Mouse (Mus musculus) embryonic facial prominence, embryonic 10.5 days (tissue): ENCODE data around the gene Pold1. TPM values are rescaled to one million over a fixed set of nuclear protein-coding genes. Genes with fewer than 3 reads are reported as not detected.

Experiments
- DNase-seq: peaks from one replicate; pipeline ENCODE4 v3.0.0-alpha.2; 2017; ENCODE audit warnings: low spot score
- H3K27ac ChIP-seq: fragments of 300-500 bp; sonication (generic); replicated peaks from 2 replicates; pipeline ENCODE4 v1.5.1; 2016; ENCODE audit warnings: mild to moderate bottlenecking
- H3K27me3 ChIP-seq: fragments of 300-500 bp; sonication (generic); replicated peaks from 2 replicates; pipeline ENCODE4 v1.6.1; 2016; ENCODE audit warnings: low read depth, mild to moderate bottlenecking; ENCODE audit not compliant: poor library complexity, severe bottlenecking
- H3K36me3 ChIP-seq: fragments of 300-500 bp; sonication (generic); replicated peaks from 2 replicates; pipeline ENCODE4 v1.6.1; 2016; ENCODE audit warnings: mild to moderate bottlenecking, moderate library complexity
- H3K4me1 ChIP-seq: fragments of 300-500 bp; sonication (generic); 2 replicates; pipeline ENCODE4 v1.6.1; 2016
- H3K4me3 ChIP-seq: fragments of 300-500 bp; sonication (generic); 2 replicates; pipeline ENCODE4 v1.5.1; 2016; ENCODE audit warnings: mild to moderate bottlenecking, moderate library complexity
- H3K9me3 ChIP-seq: fragments of 300-500 bp; sonication (generic); 2 replicates; pipeline ENCODE4 v1.6.1; 2016; ENCODE audit warnings: mild to moderate bottlenecking
- WGBS: fragments of 180-500 bp; shearing (Covaris S2); methylation state at CpG from one replicate; pipeline ENCODE4 v1.1.7; 2016; 5-methylcytosine and 5-hydroxymethylcytosine counted together
- polyA plus RNA-seq: library from polyadenylated mRNA; unstranded; fragments of >200 nt; fragmentation: Nextera tagmentation; extraction: Ambion mirVana; gene quantifications from 2 replicates; pipeline ENCODE4 v1.2.1, GENCODE M21; 2016

Gene Pold1
- polyA plus RNA-seq, 1 experiment from 2014 or later = 164 TPM

DNA sequence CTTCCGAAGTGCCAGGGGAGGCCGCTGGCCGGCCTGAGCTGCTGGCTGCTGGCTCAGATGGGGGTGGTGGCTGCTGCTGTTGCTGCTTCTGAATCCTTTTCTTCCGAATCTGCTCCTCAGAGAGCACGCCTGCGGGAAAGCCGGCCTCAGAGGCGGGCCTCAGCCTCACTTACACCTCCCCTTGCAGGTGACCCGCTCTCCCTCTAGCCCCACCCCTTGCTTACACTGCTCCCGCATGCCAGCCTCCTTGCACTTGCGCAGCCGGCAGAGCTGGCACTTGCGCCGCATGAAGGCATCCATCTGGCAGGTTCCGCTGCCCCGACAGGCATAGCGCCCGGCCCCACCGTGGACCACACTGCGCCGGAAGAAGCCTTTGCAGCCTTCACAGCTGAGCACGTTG lies 3.1 kb upstream of the Pold1 start:
- Histone ChIP-seq H3K36me3 (peaks cover 36% of the 10 kb centered on the region), H3K4me3 (peak overlapping the region; percentile 11; the same call in 1 of the 2 replicates), H3K27ac (no peak overlapping the region), H3K27me3 (no peaks in the 10 kb centered on the region), H3K4me1 (peaks cover 31% of the 10 kb centered on the region), H3K9me3 (no peaks in the 10 kb centered on the region)
- WGBS = 82% methylated on average over 22 of the region's 22 CpGs
- no peak for DNase-seq

DNA sequence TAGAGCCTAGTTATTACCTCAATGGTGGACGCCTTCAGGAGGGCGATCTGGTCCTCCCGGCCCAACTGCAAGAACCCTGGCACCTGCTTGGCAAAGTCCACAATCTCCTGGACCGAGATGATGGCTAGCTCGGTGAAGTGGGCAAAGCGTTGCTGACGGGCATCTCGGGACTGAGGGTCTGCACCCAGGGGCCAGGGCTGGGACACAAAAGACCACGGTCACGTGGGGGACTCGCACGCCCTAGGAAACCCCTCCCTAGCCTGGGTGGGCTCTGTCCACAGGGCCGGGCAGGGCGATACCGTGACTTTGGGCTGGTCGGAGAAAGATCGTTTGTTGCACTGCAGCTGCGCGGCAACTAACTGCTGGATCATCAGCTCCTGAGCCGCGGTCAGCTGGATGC lies 2.7 kb upstream of the Pold1 start:
- no peak for DNase-seq
- WGBS = 94% methylated on average over 21 of the region's 21 CpGs
- peaks cover 4% of the 10 kb centered on the region; the same call in 1 of the 2 replicates for H3K9me3 ChIP-seq
- peaks cover 40% of the 10 kb centered on the region for H3K36me3 ChIP-seq
- H3K27ac ChIP-seq = no peak overlapping the region
- H3K4me1 ChIP-seq = peaks cover 32% of the 10 kb centered on the region
- H3K4me3 ChIP-seq = peak overlapping the region; percentile 4; the same call in 1 of the 2 replicates
- H3K27me3 ChIP-seq = no peaks in the 10 kb centered on the region

DNA sequence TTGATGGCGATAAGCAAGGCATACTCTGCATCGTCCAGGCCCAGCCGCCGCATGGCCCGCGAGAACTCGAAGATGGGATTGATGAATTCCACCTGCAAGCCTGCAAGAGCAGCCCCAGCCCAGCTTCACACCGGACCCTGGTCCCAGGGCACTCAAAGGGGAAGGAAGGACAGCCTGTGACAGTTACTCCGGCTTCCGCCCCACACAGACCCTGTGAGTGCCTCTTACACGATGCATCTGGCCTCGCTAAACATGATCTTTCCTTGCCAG lies 1.7 kb upstream of the Pold1 start:
- H3K27me3 ChIP-seq = no peaks in the 10 kb centered on the region
- no peak overlapping the region for H3K4me3 ChIP-seq
- WGBS = 96% methylated on average over 12 of the region's 12 CpGs
- peaks cover 48% of the 10 kb centered on the region for H3K36me3 ChIP-seq
- DNase-seq = no peak
- H3K9me3 ChIP-seq = peaks cover 8% of the 10 kb centered on the region; the same call in 1 of the 2 replicates
- peaks cover 32% of the 10 kb centered on the region for H3K4me1 ChIP-seq
- no peak overlapping the region for H3K27ac ChIP-seq

DNA sequence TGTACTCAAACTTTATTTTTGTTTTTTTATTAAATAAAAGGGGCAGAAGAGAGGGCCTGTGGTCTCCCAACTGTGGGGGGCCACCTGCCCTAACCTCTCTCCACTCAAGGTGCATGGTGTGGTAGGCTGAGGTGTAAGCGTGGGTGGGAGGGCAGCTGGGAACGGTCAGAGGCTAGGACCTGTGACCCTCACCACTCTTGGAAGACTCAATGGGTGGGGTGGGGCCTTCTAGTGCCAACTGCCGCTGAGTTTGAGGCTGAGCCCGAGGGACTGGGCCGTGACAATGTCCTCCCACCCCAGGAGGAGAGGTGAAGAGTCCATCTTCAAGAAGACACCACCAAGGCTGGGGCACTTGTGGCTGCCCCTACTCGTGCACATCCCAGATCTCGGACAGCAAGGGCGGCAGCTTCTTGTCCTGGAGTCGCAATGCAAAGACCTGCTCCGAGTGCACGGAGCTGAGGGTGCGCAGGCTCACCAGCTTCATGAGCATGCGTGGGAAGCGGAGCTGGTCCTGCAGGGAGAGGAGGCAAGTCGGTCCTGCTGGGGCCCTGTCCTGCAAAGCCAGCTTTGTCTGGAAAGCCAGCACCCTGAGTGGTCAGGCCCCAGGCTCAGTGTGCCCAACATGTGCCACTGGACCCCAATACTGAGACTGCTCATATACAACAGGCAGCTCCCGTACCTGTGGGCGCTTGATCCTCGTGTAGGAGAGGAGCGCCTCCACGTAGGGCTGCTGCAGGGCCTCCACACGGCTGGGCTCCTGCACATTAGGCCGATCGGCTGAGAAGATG lies 1.2 kb upstream of the Pold1 start:
- DNase-seq = no peak
- H3K27ac ChIP-seq = no peak overlapping the region
- H3K9me3 ChIP-seq = peaks cover 8% of the 10 kb centered on the region; the same call in 1 of the 2 replicates
- H3K36me3 ChIP-seq = peaks cover 53% of the 10 kb centered on the region
- WGBS = 95% methylated on average over 23 of the region's 23 CpGs
- H3K4me3 ChIP-seq = no peak overlapping the region
- H3K27me3 ChIP-seq = no peaks in the 10 kb centered on the region
- peaks cover 32% of the 10 kb centered on the region for H3K4me1 ChIP-seq

DNA sequence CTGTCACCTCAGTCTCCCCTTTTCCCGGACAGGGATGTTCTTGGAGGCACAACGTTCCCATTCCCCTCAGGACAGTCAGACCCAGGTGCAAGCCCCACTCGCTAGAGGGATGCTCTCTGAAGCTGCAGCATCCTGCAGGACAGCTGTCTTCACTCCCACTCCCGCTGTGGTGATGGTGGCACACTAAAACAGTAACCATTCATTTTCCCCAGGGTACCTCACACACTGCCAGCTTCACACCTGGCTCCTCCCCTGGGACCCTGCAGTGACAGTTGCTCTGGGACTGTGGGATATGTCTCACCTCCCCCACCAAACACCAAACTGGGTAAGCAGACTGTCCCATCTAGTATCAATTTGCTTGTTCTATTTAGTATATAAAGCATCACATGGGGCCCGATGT lies 924 bp downstream of the Pold1 start:
- Histone ChIP-seq H3K27me3 (no peaks in the 10 kb centered on the region), H3K4me1 (peaks cover 20% of the 10 kb centered on the region), H3K36me3 (peaks cover 67% of the 10 kb centered on the region), H3K27ac (peak overlapping the region; percentile 92), H3K9me3 (peaks cover 8% of the 10 kb centered on the region; the same call in 1 of the 2 replicates), H3K4me3 (peak overlapping the region; percentile 81)
- peak; percentile 19 for DNase-seq
- WGBS = 35% methylated on average over 5 of the region's 5 CpGs

DNA sequence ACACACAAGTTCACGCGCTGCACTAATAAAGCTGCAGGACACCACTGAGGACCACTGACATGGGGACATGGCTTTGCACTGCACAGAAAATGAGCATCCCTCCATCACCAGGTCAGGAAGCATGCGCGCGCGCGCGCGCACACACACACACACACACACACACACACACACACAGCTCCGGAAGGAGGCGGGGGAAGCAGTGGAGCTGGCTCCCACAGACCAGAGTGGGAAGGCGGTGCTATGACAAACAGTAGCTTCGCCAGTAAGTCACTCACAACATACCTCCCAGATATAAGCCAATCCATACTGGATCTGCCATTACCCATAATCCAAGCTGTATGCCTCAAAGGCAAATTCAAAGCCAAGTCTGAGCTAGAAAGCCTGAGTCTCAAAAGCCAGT lies 1.6 kb downstream of the Pold1 start:
- Histone ChIP-seq H3K9me3 (peaks cover 8% of the 10 kb centered on the region; the same call in 1 of the 2 replicates), H3K4me3 (peak overlapping the region; percentile 81), H3K27ac (0 out of 2 replicates have a peak overlapping the region, but pooled peaks have one; percentile 92), H3K27me3 (no peaks in the 10 kb centered on the region), H3K4me1 (peaks cover 15% of the 10 kb centered on the region), H3K36me3 (peaks cover 69% of the 10 kb centered on the region)
- 93% methylated on average over 13 of the region's 13 CpGs for WGBS
- DNase-seq = peak; percentile 10

DNA sequence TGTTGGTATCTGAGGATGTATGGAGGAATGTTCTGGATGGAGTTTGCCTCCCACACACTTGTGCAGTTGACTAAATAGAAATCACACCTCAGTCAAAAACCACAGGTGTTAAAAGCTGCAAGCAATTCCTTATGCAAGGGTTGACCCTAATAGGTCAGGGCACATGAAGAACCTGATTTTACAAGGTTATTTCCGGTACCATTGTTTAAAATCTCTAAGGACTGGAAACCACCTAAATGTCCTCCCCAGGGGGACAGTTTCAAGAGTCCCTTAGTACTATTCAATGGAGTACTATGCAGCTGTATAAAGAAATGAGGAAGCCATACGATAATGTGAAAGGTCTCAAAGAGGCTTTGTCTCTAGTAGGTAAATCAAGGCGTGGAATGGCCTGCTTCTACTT lies 2.4 kb downstream of the Pold1 start:
- Histone ChIP-seq H3K4me3 (no peak overlapping the region), H3K9me3 (peaks cover 8% of the 10 kb centered on the region; the same call in 1 of the 2 replicates), H3K27ac (no peak overlapping the region), H3K27me3 (no peaks in the 10 kb centered on the region), H3K4me1 (peaks cover 15% of the 10 kb centered on the region), H3K36me3 (peaks cover 69% of the 10 kb centered on the region)
- WGBS = 95% methylated on average over 3 of the region's 3 CpGs
- no peak for DNase-seq

DNA sequence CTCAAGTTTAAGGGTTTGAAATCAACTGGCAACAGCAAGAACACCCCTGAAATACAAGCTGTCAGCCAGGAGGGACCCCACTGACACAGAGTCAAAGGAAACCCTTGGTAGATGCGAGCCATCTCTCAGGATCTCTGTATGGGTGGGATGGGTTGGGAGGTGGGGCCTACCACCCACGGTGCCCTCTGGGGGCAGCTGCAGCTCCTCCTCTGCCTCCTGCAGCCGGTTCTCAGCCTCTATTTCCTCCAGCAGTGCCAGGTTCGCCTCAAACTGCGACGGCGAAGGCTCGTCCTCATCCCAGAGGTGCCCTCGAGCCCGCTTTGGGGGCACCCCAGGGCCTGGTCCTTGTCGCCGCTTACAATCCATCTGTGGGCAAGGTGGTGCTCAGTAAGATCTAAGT lies 5.6 kb downstream of the Pold1 start:
- Histone ChIP-seq H3K27ac (no peak overlapping the region), H3K9me3 (peaks cover 8% of the 10 kb centered on the region; the same call in 1 of the 2 replicates), H3K4me3 (no peak overlapping the region), H3K4me1 (peaks cover 14% of the 10 kb centered on the region), H3K36me3 (peaks cover 81% of the 10 kb centered on the region), H3K27me3 (no peaks in the 10 kb centered on the region)
- 83% methylated on average over 12 of the region's 12 CpGs for WGBS
- no peak for DNase-seq

DNA sequence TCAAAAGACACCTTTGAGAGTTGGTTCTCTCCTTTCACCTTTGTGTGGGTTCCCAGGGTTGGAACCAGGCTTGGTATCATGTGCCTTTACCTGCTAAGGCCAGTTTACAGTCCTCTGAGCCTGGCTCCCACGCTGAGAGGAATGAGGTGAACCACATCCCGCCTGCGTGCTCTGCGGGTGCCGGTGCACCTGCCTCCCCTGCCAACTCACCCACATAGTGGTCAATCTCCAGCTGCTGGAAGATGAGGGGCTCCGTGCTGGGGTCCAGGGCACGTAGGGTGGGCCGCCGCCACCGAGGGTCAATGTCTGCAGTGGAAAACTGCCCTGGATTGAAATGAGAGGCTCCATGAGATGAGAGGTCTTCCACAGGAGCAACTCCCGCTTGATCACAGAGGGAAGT lies 6.1 kb downstream of the Pold1 start:
- no peak for DNase-seq
- peaks cover 9% of the 10 kb centered on the region for H3K4me1 ChIP-seq
- 94% methylated on average over 11 of the region's 11 CpGs for WGBS
- no peaks in the 10 kb centered on the region for H3K27me3 ChIP-seq
- peaks cover 8% of the 10 kb centered on the region; the same call in 1 of the 2 replicates for H3K9me3 ChIP-seq
- no peak overlapping the region for H3K4me3 ChIP-seq
- H3K27ac ChIP-seq = no peak overlapping the region
- H3K36me3 ChIP-seq = peaks cover 86% of the 10 kb centered on the region

DNA sequence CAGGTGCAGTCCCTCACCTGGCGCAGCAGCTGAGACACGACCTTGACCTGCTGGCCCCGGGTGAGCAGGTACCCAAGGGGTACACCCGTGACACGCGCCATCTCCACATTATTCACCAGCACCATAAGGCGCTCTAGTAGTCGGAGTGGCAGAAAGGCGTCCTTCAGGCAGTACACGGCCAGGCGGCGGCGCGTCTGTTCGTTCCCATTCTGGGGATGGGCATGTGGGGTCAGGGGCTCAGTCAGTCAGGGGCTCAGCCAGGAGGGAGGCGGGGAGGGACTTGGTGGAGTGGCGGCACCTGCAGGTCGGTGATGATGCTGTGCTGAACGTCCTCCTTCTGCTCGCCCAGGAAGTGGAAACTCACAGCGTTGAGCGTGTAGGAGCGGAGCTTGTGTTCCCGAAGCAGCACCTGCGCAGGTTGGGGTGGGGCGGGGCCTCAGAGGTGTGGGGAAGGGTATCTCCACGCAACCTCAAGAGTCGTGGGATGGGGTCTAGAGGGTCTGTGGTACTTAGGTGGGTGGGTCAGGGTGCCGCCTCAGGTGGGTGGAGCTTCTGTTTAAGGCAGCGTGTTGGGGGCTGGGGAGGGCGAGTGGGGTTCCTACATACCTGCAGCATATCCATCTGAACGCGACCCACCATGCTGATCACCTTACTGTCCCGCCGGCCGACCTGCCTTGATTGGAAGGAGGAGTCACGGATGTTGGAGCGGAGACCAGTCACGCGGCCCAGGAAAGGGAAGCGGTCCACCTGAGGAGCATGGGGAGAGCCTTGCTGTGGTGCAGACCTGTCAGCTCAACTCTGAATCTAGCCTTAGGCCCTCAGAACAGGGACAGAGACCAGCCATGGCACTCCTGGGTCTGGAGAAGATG lies 9.7 kb downstream of the Pold1 start:
- no peaks in the 10 kb centered on the region for H3K9me3 ChIP-seq
- no peaks in the 10 kb centered on the region for H3K27me3 ChIP-seq
- no peak for DNase-seq
- no peak overlapping the region for H3K27ac ChIP-seq
- 94% methylated on average over 41 of the region's 41 CpGs for WGBS
- H3K4me3 ChIP-seq = no peak overlapping the region
- H3K36me3 ChIP-seq = peaks cover 99% of the 10 kb centered on the region
- H3K4me1 ChIP-seq = no peaks in the 10 kb centered on the region

DNA sequence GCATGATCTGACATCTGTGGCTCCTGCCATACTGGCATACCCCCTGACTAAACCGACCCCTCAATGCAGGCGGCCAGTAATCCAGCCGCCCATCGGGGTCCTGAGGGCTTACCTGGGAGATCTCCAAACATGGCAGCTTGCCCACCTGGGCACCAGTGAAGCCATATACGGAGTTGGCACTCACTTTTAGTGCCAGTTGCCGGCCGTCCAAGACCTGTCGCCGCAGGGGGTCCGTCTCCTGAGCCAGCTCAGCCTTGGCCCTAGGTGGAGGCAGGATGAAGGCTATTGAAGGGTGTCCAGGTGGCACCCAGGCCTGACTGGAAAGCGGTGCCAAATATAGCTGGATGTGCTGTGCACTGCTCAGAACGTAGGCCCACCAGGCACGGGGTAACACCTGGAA lies 11.2 kb downstream of the Pold1 start:
- no peak overlapping the region for H3K27ac ChIP-seq
- 94% methylated on average over 13 of the region's 13 CpGs for WGBS
- H3K4me3 ChIP-seq = no peak overlapping the region
- no peaks in the 10 kb centered on the region for H3K27me3 ChIP-seq
- H3K36me3 ChIP-seq = peaks cover 100% of the 10 kb centered on the region
- no peaks in the 10 kb centered on the region; the same call in 1 of the 2 replicates for H3K4me1 ChIP-seq
- DNase-seq = no peak
- H3K9me3 ChIP-seq = no peaks in the 10 kb centered on the region

DNA sequence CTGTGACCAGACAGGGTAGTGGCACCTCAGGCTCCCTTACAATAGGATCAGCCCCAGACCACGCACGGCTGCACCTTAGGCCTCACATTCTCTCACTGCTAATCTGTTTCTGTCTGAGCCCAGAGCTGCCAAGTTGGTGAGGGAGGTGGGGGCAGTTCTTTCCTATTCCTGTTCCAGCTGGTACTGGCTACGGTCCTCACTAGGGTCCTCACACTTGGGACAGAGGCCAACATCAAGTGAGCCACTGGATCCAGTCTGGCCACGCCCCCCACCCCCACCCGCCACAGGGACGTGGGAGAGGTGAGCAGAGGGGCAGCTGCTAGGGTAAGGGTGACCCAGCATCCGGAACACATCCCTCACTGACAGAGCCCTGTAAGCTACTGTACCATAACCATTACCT lies 11.6 kb downstream of the Pold1 start:
- Histone ChIP-seq H3K27me3 (no peaks in the 10 kb centered on the region), H3K36me3 (peaks cover 100% of the 10 kb centered on the region)
- 87% methylated on average over 7 of the region's 7 CpGs for WGBS

More for the DNA sequence above, 11.6 kb downstream of the Pold1 start:
- no peak for DNase-seq
- Histone ChIP-seq H3K4me3 (no peak overlapping the region), H3K27ac (no peak overlapping the region), H3K9me3 (no peaks in the 10 kb centered on the region), H3K4me1 (no peaks in the 10 kb centered on the region; the same call in 1 of the 2 replicates)
